Mouse (Mus musculus) heart, embryonic 16.5 days (tissue): ENCODE data around the gene Rybp. TPM values are rescaled to one million over a fixed set of nuclear protein-coding genes. Genes with fewer than 3 reads are reported as not detected.

Experiments
- ATAC-seq: fragments of 200-750 bp; cut with Nextera tagmentation; replicated peaks from 2 replicates; pipeline ENCODE4 v1.8.0; 2017; ENCODE audit warnings: moderate number of reproducible peaks; ENCODE audit not compliant: insufficient read depth, low FRiP score; ENCODE audit errors: extremely low read depth
- H3K27ac ChIP-seq: fragments of 300-500 bp; sonication (generic); 2 replicates; pipeline ENCODE4 v1.5.1; 2014; ENCODE audit warnings: mild to moderate bottlenecking, low read length, control low read depth, moderate library complexity
- H3K27me3 ChIP-seq: fragments of 300-500 bp; sonication (generic); 2 replicates; pipeline ENCODE4 v1.6.1; 2014; ENCODE audit warnings: low read length, mixed read lengths; ENCODE audit not compliant: control insufficient read depth, insufficient read depth
- H3K36me3 ChIP-seq: fragments of 300-500 bp; sonication (generic); 2 replicates; pipeline ENCODE4 v1.6.1; 2014; ENCODE audit not compliant: control insufficient read depth, insufficient read depth
- H3K4me1 ChIP-seq: fragments of 300-500 bp; sonication (generic); 2 replicates; pipeline ENCODE4 v1.6.1; 2014; ENCODE audit warnings: low read length, mixed read lengths; ENCODE audit not compliant: control insufficient read depth, insufficient read depth
- H3K4me2 ChIP-seq: fragments of 300-500 bp; sonication (generic); 2 replicates; pipeline ENCODE4 v1.6.1; 2014; ENCODE audit warnings: low read depth, mild to moderate bottlenecking, control low read depth, low read length
- H3K4me3 ChIP-seq: fragments of 300-500 bp; sonication (generic); 2 replicates; pipeline ENCODE4 v1.5.1; 2014; ENCODE audit warnings: mild to moderate bottlenecking, control low read depth, low read length
- H3K9ac ChIP-seq: fragments of 300-500 bp; sonication (generic); 2 replicates; pipeline ENCODE4 v1.6.1; 2014; ENCODE audit warnings: low read length, control low read depth
- H3K9me3 ChIP-seq: fragments of 300-500 bp; sonication (generic); replicated peaks from 2 replicates; pipeline ENCODE4 v1.6.1; 2016; ENCODE audit warnings: low read length; ENCODE audit not compliant: control insufficient read depth
- WGBS: fragments of 180-500 bp; shearing (Covaris S2); extraction: QIAGEN DNeasy Blood & Tissue Kit; methylation state at CpG from one replicate; pipeline ENCODE4 v1.1.7; 2014; 5-methylcytosine and 5-hydroxymethylcytosine counted together
- polyA plus RNA-seq: library from polyadenylated mRNA; unstranded; fragments of >200 nt; fragmentation: Nextera tagmentation; extraction: Ambion mirVana; gene quantifications from 2 replicates; pipeline ENCODE4 v1.2.1, GENCODE M21; 2015

Gene Rybp
- polyA plus RNA-seq, 1 experiment from 2014 or later: 10.8 TPM

DNA sequence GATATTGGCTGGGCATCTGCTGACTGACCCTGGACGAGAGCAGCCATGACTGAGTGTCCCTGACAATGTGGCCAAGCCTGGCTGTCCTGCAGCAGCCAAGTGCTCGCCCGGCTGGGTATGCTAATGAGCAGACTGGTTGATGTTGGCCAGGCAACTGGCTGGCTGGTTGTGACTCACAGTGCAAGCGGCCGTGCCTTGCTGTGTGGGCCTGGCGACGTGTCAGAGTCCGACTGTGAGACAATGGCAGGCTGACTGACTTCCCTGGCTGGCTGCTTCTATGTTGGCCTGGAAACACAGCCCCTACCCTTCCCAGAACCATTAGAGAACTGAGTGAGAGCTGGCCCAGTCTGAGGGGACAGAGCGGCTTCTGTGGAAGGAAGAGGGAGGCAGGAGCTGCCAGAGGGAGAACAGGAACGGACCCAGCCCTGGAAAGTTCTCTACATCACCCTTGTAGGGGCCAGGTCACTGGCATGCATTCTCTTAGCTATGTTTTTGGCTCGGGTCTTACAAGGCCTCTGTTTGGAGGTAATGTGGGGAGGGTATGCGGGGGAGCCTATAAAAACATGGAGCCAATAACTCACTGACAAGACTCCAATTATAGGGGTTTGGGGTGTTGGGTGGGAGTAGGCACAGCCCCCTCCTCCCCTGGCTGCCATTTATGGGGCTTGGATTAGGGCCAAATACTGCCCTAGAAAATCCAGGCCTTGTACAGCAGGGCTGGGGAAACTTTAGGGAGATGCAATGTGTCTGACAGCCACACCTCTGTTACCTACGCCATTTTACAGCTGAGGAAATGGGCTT is 68.5 kb downstream of the Rybp start:
- no peak overlapping the region for H3K4me2 ChIP-seq
- no peaks in the 10 kb centered on the region for H3K27me3 ChIP-seq
- peak; percentile 34 for ATAC-seq
- H3K36me3 ChIP-seq: no peaks in the 10 kb centered on the region
- H3K9me3 ChIP-seq: 0 out of 2 replicates have a peak, but pooled peaks cover 2% of the 10 kb centered on the region
- no peak overlapping the region for H3K4me3 ChIP-seq
- WGBS: 40% methylated on average over 13 of the region's 13 CpGs
- H3K9ac ChIP-seq: no peak overlapping the region
- H3K4me1 ChIP-seq: peaks cover 49% of the 10 kb centered on the region
- peak overlapping the region; percentile 1; the same call in 1 of the 2 replicates for H3K27ac ChIP-seq

- Histone ChIP-seq H3K9ac (no peak overlapping the region), H3K4me1 (peaks cover 60% of the 10 kb centered on the region), H3K36me3 (no peaks in the 10 kb centered on the region)
Measured at GRCm38 (mm10) chr6:100217507-100217906, 69.8 kb downstream of the Rybp start.

GRCm38 (mm10) chr6:100216945-100217344 is 70.3 kb downstream of the Rybp start:
- no peak overlapping the region for H3K4me3 ChIP-seq
- WGBS: 48% methylated on average over 5 of the region's 5 CpGs
- no peaks in the 10 kb centered on the region for H3K9me3 ChIP-seq
- no peak overlapping the region for H3K27ac ChIP-seq
- peaks cover 57% of the 10 kb centered on the region for H3K4me1 ChIP-seq
- no peaks in the 10 kb centered on the region for H3K36me3 ChIP-seq
- no peak overlapping the region for H3K9ac ChIP-seq
- no peaks in the 10 kb centered on the region for H3K27me3 ChIP-seq
- no peak overlapping the region for H3K4me2 ChIP-seq
- no peak for ATAC-seq

More at GRCm38 (mm10) chr6:100217507-100217906, 69.8 kb downstream of the Rybp start:
- Histone ChIP-seq H3K27me3 (no peaks in the 10 kb centered on the region), H3K4me3 (no peak overlapping the region), H3K27ac (no peak overlapping the region), H3K4me2 (no peak overlapping the region), H3K9me3 (0 out of 2 replicates have a peak, but pooled peaks cover 2% of the 10 kb centered on the region)
- no peak for ATAC-seq
- WGBS: 88% methylated on average over 8 of the region's 8 CpGs

DNA sequence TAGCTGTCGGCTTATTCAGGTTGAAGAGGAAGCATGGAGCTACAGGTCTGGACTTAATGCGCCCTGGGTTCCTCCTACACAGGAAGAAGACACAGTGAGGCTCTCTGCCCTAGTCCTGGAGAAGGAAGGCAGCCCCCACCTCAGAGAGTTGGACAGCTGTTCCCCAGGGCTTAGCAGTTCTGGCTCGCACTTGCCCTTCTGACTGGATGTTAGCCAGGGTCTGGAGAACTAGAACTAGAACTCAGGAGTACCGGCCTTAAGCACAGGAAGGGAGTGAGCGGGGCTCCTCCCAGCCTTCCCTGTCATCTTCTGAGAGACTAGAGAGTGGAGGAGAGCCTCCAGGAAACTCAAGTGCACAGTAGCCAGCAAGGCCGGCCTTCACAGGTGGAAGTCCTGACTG is 71.5 kb downstream of the Rybp start:
- Histone ChIP-seq H3K4me2 (no peak overlapping the region), H3K36me3 (no peaks in the 10 kb centered on the region), H3K4me1 (peaks cover 48% of the 10 kb centered on the region), H3K9me3 (no peaks in the 10 kb centered on the region), H3K27me3 (no peaks in the 10 kb centered on the region), H3K4me3 (no peak overlapping the region), H3K9ac (no peak overlapping the region), H3K27ac (no peak overlapping the region)
- WGBS: 59% methylated on average over 6 of the region's 6 CpGs
- ATAC-seq: no peak

GRCm38 (mm10) chr6:100214132-100214913 is 73.0 kb downstream of the Rybp start:
- H3K9ac ChIP-seq: 0 out of 2 replicates have a peak overlapping the region, but pooled peaks have one; percentile 23
- H3K4me2 ChIP-seq: peak overlapping the region; percentile 14; the same call in 1 of the 2 replicates
- H3K36me3 ChIP-seq: no peaks in the 10 kb centered on the region
- ATAC-seq: peak; percentile 49; the same call in 1 of the 2 replicates
- no peaks in the 10 kb centered on the region for H3K27me3 ChIP-seq
- H3K9me3 ChIP-seq: no peaks in the 10 kb centered on the region
- H3K4me1 ChIP-seq: peaks cover 48% of the 10 kb centered on the region
- H3K27ac ChIP-seq: peak overlapping the region; percentile 16; the same call in 1 of the 2 replicates
- H3K4me3 ChIP-seq: no peak overlapping the region
- WGBS: 40% methylated on average over 12 of the region's 13 CpGs

DNA sequence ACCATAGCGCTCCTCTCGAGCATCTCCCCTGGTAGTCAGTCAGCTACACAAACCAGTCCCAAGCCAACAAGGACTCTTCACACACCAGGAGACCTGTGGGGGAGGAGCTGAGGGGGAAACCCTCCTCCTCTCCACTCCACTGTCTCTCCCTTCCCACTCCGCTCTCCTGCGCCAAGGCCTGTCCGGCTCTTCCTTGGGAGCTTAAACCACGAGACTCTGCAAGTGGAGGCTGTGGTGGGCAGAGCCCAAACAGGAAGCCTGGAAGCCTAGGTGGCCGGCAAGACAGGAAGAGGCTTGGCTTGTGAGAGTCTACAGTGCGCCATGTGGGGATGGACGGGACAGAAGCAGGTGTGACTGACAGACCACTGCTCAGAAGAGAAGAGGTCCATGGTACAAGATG is 73.7 kb downstream of the Rybp start:
- ATAC-seq: no peak
- 63% methylated on average over 9 of the region's 9 CpGs for WGBS
- no peak overlapping the region for H3K27ac ChIP-seq

DNA sequence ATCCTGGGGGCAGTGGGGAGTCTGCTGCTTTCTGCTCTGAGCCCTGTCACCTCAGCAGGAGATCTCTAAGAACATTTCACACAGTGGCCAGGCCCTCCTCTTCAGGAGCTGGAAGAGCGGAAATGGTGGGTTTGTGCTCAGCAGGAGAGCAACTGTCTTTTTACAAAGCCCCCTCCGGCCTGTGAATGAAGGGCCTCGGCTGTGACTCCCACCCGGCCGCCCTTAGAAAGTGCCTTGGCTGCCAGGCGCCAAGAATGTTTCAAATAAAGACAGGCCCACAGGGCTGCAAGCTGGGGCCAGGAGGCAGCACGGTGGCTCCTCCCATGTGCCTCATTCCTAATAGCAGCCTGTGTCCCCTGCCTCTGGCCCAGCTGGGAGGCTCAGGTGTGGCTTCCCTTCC is 74.5 kb downstream of the Rybp start:
- no peaks in the 10 kb centered on the region for H3K9me3 ChIP-seq
- WGBS: 34% methylated on average over 7 of the region's 7 CpGs
- no peaks in the 10 kb centered on the region for H3K36me3 ChIP-seq
- ATAC-seq: no peak
- H3K4me3 ChIP-seq: no peak overlapping the region
- H3K9ac ChIP-seq: no peak overlapping the region
- H3K4me1 ChIP-seq: peaks cover 44% of the 10 kb centered on the region
- no peak overlapping the region for H3K27ac ChIP-seq
- no peaks in the 10 kb centered on the region for H3K27me3 ChIP-seq
- H3K4me2 ChIP-seq: no peak overlapping the region

More for the DNA sequence above, 73.7 kb downstream of the Rybp start:
- H3K9ac ChIP-seq: no peak overlapping the region
- H3K4me1 ChIP-seq: peaks cover 44% of the 10 kb centered on the region
- H3K9me3 ChIP-seq: no peaks in the 10 kb centered on the region
- H3K27me3 ChIP-seq: no peaks in the 10 kb centered on the region
- no peak overlapping the region for H3K4me2 ChIP-seq
- no peak overlapping the region for H3K4me3 ChIP-seq
- H3K36me3 ChIP-seq: no peaks in the 10 kb centered on the region

DNA sequence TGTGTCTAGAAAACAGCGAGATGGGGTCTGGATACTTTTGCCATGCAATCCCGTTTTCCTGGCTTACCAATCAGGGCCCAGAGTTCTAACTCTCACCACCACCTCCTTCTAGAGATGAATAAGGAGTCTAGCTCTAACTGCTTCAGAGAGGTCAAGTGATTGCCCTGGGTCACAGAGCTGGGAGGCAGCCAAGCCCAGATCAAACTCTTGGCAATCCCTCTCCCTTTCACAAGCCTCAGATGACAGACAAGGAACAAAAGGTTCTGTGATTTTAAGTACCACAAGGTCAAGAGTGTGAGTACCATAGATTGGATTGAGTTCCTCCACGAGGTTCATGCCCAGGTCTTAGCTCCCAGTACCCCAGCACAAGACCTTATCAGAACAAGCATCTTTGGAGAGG is 75.6 kb downstream of the Rybp start:
- Histone ChIP-seq H3K9me3 (no peaks in the 10 kb centered on the region), H3K9ac (no peak overlapping the region), H3K36me3 (no peaks in the 10 kb centered on the region), H3K4me1 (peaks cover 50% of the 10 kb centered on the region), H3K27me3 (no peaks in the 10 kb centered on the region), H3K27ac (no peak overlapping the region), H3K4me2 (no peak overlapping the region), H3K4me3 (no peak overlapping the region)
- 69% methylated on average over 3 of the region's 3 CpGs for WGBS
- ATAC-seq: no peak

DNA sequence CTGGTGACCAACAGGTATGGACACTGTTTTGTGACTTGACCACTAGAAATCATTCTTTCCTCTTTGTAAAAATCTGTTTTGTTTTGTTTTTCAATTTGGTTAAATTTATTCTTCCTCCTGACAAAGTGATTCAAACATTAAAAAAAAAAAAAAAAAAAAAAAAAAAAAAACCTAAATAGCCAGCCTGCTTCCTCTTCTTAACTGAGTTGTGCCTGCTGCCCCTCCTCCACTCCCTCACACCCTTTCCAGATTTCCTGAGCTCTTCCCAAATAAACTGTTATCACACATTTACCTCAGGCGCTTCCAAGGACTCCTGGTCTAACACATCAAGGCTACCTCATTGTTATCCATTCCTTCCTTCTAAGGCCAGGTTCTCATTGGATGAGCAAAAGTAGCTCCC is 76.8 kb downstream of the Rybp start:
- Histone ChIP-seq H3K4me3 (no peak overlapping the region), H3K36me3 (no peaks in the 10 kb centered on the region), H3K4me1 (peaks cover 44% of the 10 kb centered on the region), H3K27ac (no peak overlapping the region), H3K9ac (no peak overlapping the region), H3K27me3 (no peaks in the 10 kb centered on the region), H3K9me3 (no peaks in the 10 kb centered on the region), H3K4me2 (no peak overlapping the region)
- 71% methylated on average over 1 of the region's 1 CpGs for WGBS
- no peak for ATAC-seq
